Mouse (Mus musculus) midbrain, embryonic 12.5 days (tissue): ENCODE measurements around the gene Slc9b2. TPM values are rescaled to one million over a fixed set of nuclear protein-coding genes. Genes with fewer than 3 reads are reported as not detected.

Experiments
- ATAC-seq: fragments of 200-750 bp; cut with Nextera tagmentation; 2 replicates; pipeline ENCODE4 v1.8.0; 2017; ENCODE audit warnings: low read depth, moderate TSS enrichment, moderate library complexity; ENCODE audit not compliant: low FRiP score
- H3K27ac ChIP-seq: fragments of 300-500 bp; sonication (generic); replicated peaks from 2 replicates; pipeline ENCODE4 v1.5.1; 2016; ENCODE audit warnings: mild to moderate bottlenecking
- H3K27me3 ChIP-seq: fragments of 300-500 bp; sonication (generic); 2 replicates; pipeline ENCODE4 v1.6.1; 2016; ENCODE audit warnings: mild to moderate bottlenecking
- H3K36me3 ChIP-seq: fragments of 300-500 bp; sonication (generic); 2 replicates; pipeline ENCODE4 v1.6.1; 2016
- H3K4me1 ChIP-seq: fragments of 300-500 bp; sonication (generic); 2 replicates; pipeline ENCODE4 v1.6.1; 2016
- H3K4me2 ChIP-seq: fragments of 300-500 bp; sonication (generic); replicated peaks from 2 replicates; pipeline ENCODE4 v1.6.1; 2016; ENCODE audit warnings: mild to moderate bottlenecking, moderate library complexity
- H3K4me3 ChIP-seq: fragments of 300-500 bp; sonication (generic); 2 replicates; pipeline ENCODE4 v1.5.1; 2016; ENCODE audit warnings: mild to moderate bottlenecking
- H3K9ac ChIP-seq: fragments of 300-500 bp; sonication (generic); replicated peaks from 2 replicates; pipeline ENCODE4 v1.6.1; 2016; ENCODE audit warnings: mild to moderate bottlenecking, moderate library complexity
- H3K9me3 ChIP-seq: fragments of 300-500 bp; sonication (generic); 2 replicates; pipeline ENCODE4 v1.6.1; 2016; ENCODE audit warnings: mild to moderate bottlenecking
- WGBS: fragments of 180-500 bp; shearing (Covaris S2); methylation state at CpG from one replicate; pipeline ENCODE4 v1.1.7; 2016; 5-methylcytosine and 5-hydroxymethylcytosine counted together
- polyA plus RNA-seq: library from polyadenylated mRNA; unstranded; fragments of >200 nt; fragmentation: Nextera tagmentation; extraction: Ambion mirVana; gene quantifications from 2 replicates; pipeline ENCODE4 v1.2.1, GENCODE M21; 2016

Slc9b2 gene
- polyA plus RNA-seq, result 0.98 and 1.3 TPM in 2 replicates

- peak; percentile 66 for ATAC-seq
- WGBS, result 9% methylated on average over 28 of the region's 28 CpGs
- peak within 1 kb of the TSS; percentile 32 for H3K4me3 ChIP-seq
- H3K27ac ChIP-seq, result no peak within 1 kb of the TSS
- no peaks in the 10 kb centered on the region for H3K9me3 ChIP-seq
- H3K4me2 ChIP-seq, result peak within 1 kb of the TSS; percentile 58
- H3K9ac ChIP-seq, result peak within 1 kb of the TSS; percentile 21; the same call in 1 of the 2 replicates
- peaks cover 24% of the 10 kb centered on the region for H3K27me3 ChIP-seq
- no peaks in the 10 kb centered on the region for H3K36me3 ChIP-seq
- H3K4me1 ChIP-seq, result peaks cover 28% of the 10 kb centered on the region
Measured at GRCm38 (mm10) chr3:135307411-135308259, at the start of gene Slc9b2. Slc9b2 (plus strand) TSS chr3:135307700.

- H3K9ac ChIP-seq, result no peak overlapping the region
- no peaks in the 10 kb centered on the region for H3K4me1 ChIP-seq
- H3K36me3 ChIP-seq, result peaks cover 81% of the 10 kb centered on the region
- no peaks in the 10 kb centered on the region for H3K27me3 ChIP-seq
- H3K27ac ChIP-seq, result no peak overlapping the region
- no peak overlapping the region for H3K4me2 ChIP-seq
- ATAC-seq, result no peak
- 87% methylated on average over 10 of the region's 10 CpGs for WGBS
- no peak overlapping the region for H3K4me3 ChIP-seq
- H3K9me3 ChIP-seq, result no peaks in the 10 kb centered on the region
Measured at GRCm38 (mm10) chr3:135258919-135259318, 48.6 kb upstream of the Slc9b2 start.

- no peaks in the 10 kb centered on the region for H3K9me3 ChIP-seq
- no peak overlapping the region for H3K27ac ChIP-seq
- no peak for ATAC-seq
- peaks cover 90% of the 10 kb centered on the region for H3K36me3 ChIP-seq
- H3K4me3 ChIP-seq, result no peak overlapping the region
- no peaks in the 10 kb centered on the region for H3K27me3 ChIP-seq
- H3K4me1 ChIP-seq, result no peaks in the 10 kb centered on the region
- no peak overlapping the region for H3K9ac ChIP-seq
- no peak overlapping the region for H3K4me2 ChIP-seq
- WGBS, result 87% methylated on average over 7 of the region's 7 CpGs
Measured at GRCm38 (mm10) chr3:135260233-135260632, 47.3 kb upstream of the Slc9b2 start.

- peaks cover 84% of the 10 kb centered on the region for H3K36me3 ChIP-seq
- no peak for ATAC-seq
Measured at GRCm38 (mm10) chr3:135268616-135269015, 38.9 kb upstream of the Slc9b2 start.

GRCm38 (mm10) chr3:135269391-135269990, 38.0 kb upstream of the Slc9b2 start:
- Histone ChIP-seq H3K9me3 (no peaks in the 10 kb centered on the region), H3K4me2 (no peak overlapping the region), H3K36me3 (peaks cover 79% of the 10 kb centered on the region), H3K9ac (no peak overlapping the region), H3K4me3 (no peak overlapping the region), H3K27ac (no peak overlapping the region), H3K4me1 (no peaks in the 10 kb centered on the region), H3K27me3 (no peaks in the 10 kb centered on the region)
- 92% methylated on average over 10 of the region's 10 CpGs for WGBS
- ATAC-seq, result no peak

More at GRCm38 (mm10) chr3:135268616-135269015, 38.9 kb upstream of the Slc9b2 start:
- Histone ChIP-seq H3K4me1 (no peaks in the 10 kb centered on the region), H3K4me2 (no peak overlapping the region), H3K9ac (no peak overlapping the region), H3K27ac (no peak overlapping the region), H3K4me3 (no peak overlapping the region), H3K9me3 (no peaks in the 10 kb centered on the region), H3K27me3 (no peaks in the 10 kb centered on the region)
- WGBS, result 89% methylated on average over 5 of the region's 5 CpGs

GRCm38 (mm10) chr3:135272627-135273026, 34.9 kb upstream of the Slc9b2 start:
- peaks cover 52% of the 10 kb centered on the region for H3K36me3 ChIP-seq
- H3K27me3 ChIP-seq, result no peaks in the 10 kb centered on the region
- no peak overlapping the region for H3K27ac ChIP-seq
- no peaks in the 10 kb centered on the region for H3K4me1 ChIP-seq
- no peak overlapping the region for H3K9ac ChIP-seq
- no peak for ATAC-seq
- H3K4me3 ChIP-seq, result no peak overlapping the region
- H3K4me2 ChIP-seq, result no peak overlapping the region
- 85% methylated on average over 12 of the region's 12 CpGs for WGBS
- no peaks in the 10 kb centered on the region for H3K9me3 ChIP-seq

GRCm38 (mm10) chr3:135273047-135273446, 34.5 kb upstream of the Slc9b2 start:
- Histone ChIP-seq H3K4me1 (no peaks in the 10 kb centered on the region), H3K36me3 (peaks cover 48% of the 10 kb centered on the region), H3K4me3 (no peak overlapping the region), H3K4me2 (no peak overlapping the region), H3K9me3 (no peaks in the 10 kb centered on the region), H3K27ac (no peak overlapping the region), H3K9ac (no peak overlapping the region), H3K27me3 (no peaks in the 10 kb centered on the region)
- 95% methylated on average over 13 of the region's 13 CpGs for WGBS
- ATAC-seq, result no peak

- no peak overlapping the region for H3K4me3 ChIP-seq
- no peak overlapping the region; the same call in 1 of the 2 replicates for H3K9ac ChIP-seq
- no peaks in the 10 kb centered on the region for H3K36me3 ChIP-seq
- no peak overlapping the region for H3K4me2 ChIP-seq
- H3K27ac ChIP-seq, result no peak overlapping the region
- ATAC-seq, result no peak; the same call in 1 of the 2 replicates
- 78% methylated on average over 4 of the region's 4 CpGs for WGBS
- no peaks in the 10 kb centered on the region for H3K9me3 ChIP-seq
- no peaks in the 10 kb centered on the region for H3K27me3 ChIP-seq
- 0 out of 2 replicates have a peak, but pooled peaks cover 5% of the 10 kb centered on the region for H3K4me1 ChIP-seq
Measured at GRCm38 (mm10) chr3:135280160-135280559, 27.3 kb upstream of the Slc9b2 start.

- H3K9ac ChIP-seq, result peak within 1 kb of the TSS; percentile 39
- WGBS, result 23% methylated on average over 14 of the region's 14 CpGs
- no peak within 1 kb of the TSS for H3K27ac ChIP-seq
Measured at GRCm38 (mm10) chr3:135280669-135281415, 26.7 kb upstream of the Slc9b2 start, which contains the start of gene Bdh2. Bdh2 (plus strand) TSS chr3:135281221.

GRCm38 (mm10) chr3:135281701-135282100, 25.8 kb upstream of the Slc9b2 start:
- no peak overlapping the region for H3K27ac ChIP-seq
- H3K27me3 ChIP-seq, result no peaks in the 10 kb centered on the region

More at GRCm38 (mm10) chr3:135280669-135281415, 26.7 kb upstream of the Slc9b2 start, which contains the start of gene Bdh2:
- peak; percentile 89 for ATAC-seq
- no peaks in the 10 kb centered on the region for H3K9me3 ChIP-seq
- no peaks in the 10 kb centered on the region for H3K27me3 ChIP-seq
- 0 out of 2 replicates have a peak, but pooled peaks cover 5% of the 10 kb centered on the region for H3K4me1 ChIP-seq
- 0 out of 2 replicates have a peak within 1 kb of the TSS, but pooled peaks have one; percentile 30 for H3K4me2 ChIP-seq
- no peak within 1 kb of the TSS for H3K4me3 ChIP-seq
- no peaks in the 10 kb centered on the region for H3K36me3 ChIP-seq

GRCm38 (mm10) chr3:135285256-135285655, 22.2 kb upstream of the Slc9b2 start:
- H3K4me2 ChIP-seq, result no peak overlapping the region
- 86% methylated on average over 11 of the region's 11 CpGs for WGBS
- H3K9ac ChIP-seq, result no peak overlapping the region
- no peaks in the 10 kb centered on the region for H3K36me3 ChIP-seq
- no peak for ATAC-seq
- H3K9me3 ChIP-seq, result no peaks in the 10 kb centered on the region
- no peak overlapping the region for H3K4me3 ChIP-seq
- no peaks in the 10 kb centered on the region for H3K27me3 ChIP-seq
- H3K27ac ChIP-seq, result no peak overlapping the region
- H3K4me1 ChIP-seq, result 0 out of 2 replicates have a peak, but pooled peaks cover 5% of the 10 kb centered on the region

More at GRCm38 (mm10) chr3:135281701-135282100, 25.8 kb upstream of the Slc9b2 start:
- WGBS, result 82% methylated on average over 8 of the region's 8 CpGs
- H3K36me3 ChIP-seq, result no peaks in the 10 kb centered on the region
- ATAC-seq, result no peak
- H3K9me3 ChIP-seq, result no peaks in the 10 kb centered on the region
- H3K4me1 ChIP-seq, result 0 out of 2 replicates have a peak, but pooled peaks cover 5% of the 10 kb centered on the region
- no peak overlapping the region for H3K4me2 ChIP-seq
- no peak overlapping the region for H3K4me3 ChIP-seq
- H3K9ac ChIP-seq, result no peak overlapping the region
